Mouse (Mus musculus) cortical plate, adult 2 months (tissue): ENCODE measurements around the gene Prr29.
A peak's percentile ranks its signal among the peaks of the same experiment; 100 is the strongest.

Experiments
- CTCF ChIP-seq: fragments of 200-500 bp; IDR thresholded peaks from 2 replicates; pipeline ENCODE4 v1.5.1; 2011; ENCODE audit warnings: mild to moderate bottlenecking, control low read depth, low read length; ENCODE audit not compliant: insufficient read depth; ENCODE audit errors: extremely low read depth
- POLR2A ChIP-seq: fragments of 200-500 bp; IDR thresholded peaks from 2 replicates; pipeline ENCODE4 v1.6.1; 2011; ENCODE audit warnings: mild to moderate bottlenecking, low read length, control low read depth; ENCODE audit not compliant: insufficient read depth; ENCODE audit errors: extremely low read depth

- TF ChIP-seq CTCF (peak; percentile 97), POLR2A (no peak)
Observed at GRCm38 (mm10) chr11:106418622-106419196, 53.4 kb downstream of the Prr29 start.
